Mouse (Mus musculus) forelimb bud, embryonic 11.5 days (tissue): Measurements from ENCODE around the gene Vmn2r113.
"Not testable (repeated sequence)": the region's sequence is repeated elsewhere in the genome, so short reads cannot be mapped to it uniquely, and the experiment has no call there.

Experiments used
- DNase-seq: peaks from one replicate; pipeline ENCODE4 v3.0.0-alpha.2; 2012; ENCODE audit warnings: low read depth, low spot score

The Vmn2r113 gene

GRCm38 (mm10) chr17:22942684-22943083 is at the start of gene Vmn2r113:
Gene Vmn2r113, plus strand, starts transcription at chr17:22942984.
- DNase-seq: not testable (repeated sequence)
